Mouse (Mus musculus): ENCODE data around the gene Itga2b. TPM values are rescaled to one million over a fixed set of nuclear protein-coding genes. Genes with fewer than 3 reads are reported as not detected.

Gene Itga2b
- total RNA-seq, 2 experiments from 2014 or later: 2.8 to 4.6 TPM

Small RNAs within 50 kb of the gene (microRNA-seq; reads per million reads assigned to microRNA genes)
- 0.35 to 0.71 reads per million in 2 experiments for gene Mir6930

Other genes with a start within 250 kb of the Itga2b start
- gene Hdac5, start 240.0 kb downstream of the Itga2b start, total RNA-seq (2021): 100 to 1,000 TPM; 106 to 139 TPM
- gene BC030867, start 221.2 kb downstream of the Itga2b start, total RNA-seq (2021): 1 to 10 TPM; 1.7 to 1.8 TPM
- under 1 TPM; 0.52 to 0.69 TPM for gene Asb16, start 201.4 kb downstream of the Itga2b start, total RNA-seq (2021)
- 10 to 100 TPM; 29.0 to 31.1 TPM for gene Tmub2, start 185.2 kb downstream of the Itga2b start, total RNA-seq (2021)
- 10 to 100 TPM; 34.1 to 38.3 TPM for gene Atxn7l3, start 173.5 kb downstream of the Itga2b start, total RNA-seq (2021)
- 10 to 100 TPM; 78.3 to 80.9 TPM for gene Ubtf, start 150.4 kb downstream of the Itga2b start, total RNA-seq (2021)
- gene Slc4a1, start 103.9 kb downstream of the Itga2b start, total RNA-seq (2021): 10 to 100 TPM in 1 of 2 experiments, 1 to 10 TPM in 1; 3.5 to 13.0 TPM
- under 1 TPM; 0.29 to 0.32 TPM for gene Rundc3a, start 76.7 kb downstream of the Itga2b start, total RNA-seq (2021)
- gene Slc25a39, start 62.2 kb downstream of the Itga2b start, total RNA-seq (2021): 100 to 1,000 TPM; 155 to 156 TPM
- 100 to 1,000 TPM; 189 to 192 TPM for gene Grn, start 39.8 kb downstream of the Itga2b start, total RNA-seq (2021)
- gene Fam171a2, start 22.4 kb downstream of the Itga2b start, total RNA-seq (2021): 10 to 100 TPM; 20.0 to 23.8 TPM
- gene Gpatch8, start 86.3 kb upstream of the Itga2b start, total RNA-seq (2021): 10 to 100 TPM; 25.2 to 28.2 TPM
- gene Gm11627, start 109.3 kb upstream of the Itga2b start, total RNA-seq (2021): 1 to 10 TPM; 1.7 to 2.8 TPM
- gene Fzd2, start 134.3 kb upstream of the Itga2b start, total RNA-seq (2021): 10 to 100 TPM; 11.1 to 15.7 TPM
- under 1 TPM in 1 of 2 experiments, not detected in 1; 0.05 TPM for gene Meioc, start 193.6 kb upstream of the Itga2b start, total RNA-seq (2021)
- gene Ccdc43, start 227.7 kb upstream of the Itga2b start, total RNA-seq (2021): 10 to 100 TPM; 19.7 to 22.7 TPM

Data from heart, postnatal 10 days (tissue).